Mouse (Mus musculus) heart, postnatal 0 days (tissue): ENCODE data around the gene Prr23a1.

ENCODE experiments used
- CTCF ChIP-seq: IDR thresholded peaks from 2 replicates; pipeline ENCODE4 v1.5.1; 2016; ENCODE audit warnings: antibody characterized with exemption, control low read depth, low read depth
- EP300 ChIP-seq: IDR thresholded peaks from 2 replicates; pipeline ENCODE4 v1.6.1; 2016; ENCODE audit warnings: antibody characterized with exemption, low read depth

- TF ChIP-seq CTCF (no peak), EP300 (no peak)
Measured at GRCm38 (mm10) chr9:98829508-98829907, 12.8 kb upstream of the Prr23a1 start.
